Mouse (Mus musculus) ES-E14 (cell line): ENCODE measurements around the gene Tlr12.
A peak's percentile ranks its signal among the peaks of the same experiment; 100 is the strongest.

ENCODE experiments used
- CHD2 ChIP-seq: IDR thresholded peaks from 2 replicates; pipeline ENCODE4 v1.6.1; 2014; ENCODE audit warnings: mild to moderate bottlenecking, low read depth, low read length, inconsistent platforms
- HCFC1 ChIP-seq: IDR thresholded peaks from 2 replicates; pipeline ENCODE4 v1.6.1; 2012; ENCODE audit warnings: low read length, inconsistent platforms, borderline replicate concordance; ENCODE audit not compliant: insufficient read depth
- ZNF384 ChIP-seq: IDR thresholded peaks from 2 replicates; pipeline ENCODE4 v1.6.1; 2012; ENCODE audit warnings: low read depth, low read length, inconsistent platforms

DNA sequence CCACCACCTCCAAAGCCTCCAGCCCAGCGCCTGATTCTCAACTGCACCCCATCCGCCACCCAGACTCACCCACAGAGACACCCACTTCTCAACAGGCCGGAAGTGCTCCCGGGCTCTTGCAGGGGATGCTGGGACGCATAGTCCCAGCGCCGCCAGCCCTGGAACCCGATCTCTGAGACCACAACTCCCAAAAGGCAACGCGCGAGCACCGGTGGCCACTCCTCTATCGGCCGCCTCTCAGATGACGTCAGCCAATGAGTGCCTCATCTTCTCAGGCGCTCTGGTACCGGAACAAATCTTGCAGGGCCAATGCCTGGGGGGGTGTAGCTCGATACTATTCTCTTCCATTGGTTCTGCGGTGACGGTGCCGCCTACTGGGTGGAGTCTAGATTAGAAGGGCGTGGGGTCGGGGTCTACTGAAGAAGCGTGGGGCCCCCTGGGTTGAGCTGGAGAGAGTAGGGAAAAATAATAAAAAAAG, 8.5 kb downstream of the Tlr12 start, which contains the start of gene Zscan20:
- no peak for TF ChIP-seq ZNF384
- peak; percentile 50; the same call in 1 of the 2 replicates for TF ChIP-seq CHD2
- TF ChIP-seq HCFC1 = peak; percentile 88
